Mouse (Mus musculus): ENCODE measurements around the gene Pdxk.
"Not testable (repeated sequence)": the region's sequence is repeated elsewhere in the genome, so short reads cannot be mapped to it uniquely, and the experiment has no call there.

Gene Pdxk

GRCm38 (mm10) chr10:78417888-78418287 lies 46.9 kb downstream of the Pdxk start:
- no peak for DNase-seq (ENCODE audit: low spot score)

- not testable (repeated sequence) for DNase-seq (ENCODE audit: low spot score)
Observed at GRCm38 (mm10) chr10:78414936-78415335, 49.8 kb downstream of the Pdxk start.

GRCm38 (mm10) chr10:78413152-78413520 lies 51.6 kb downstream of the Pdxk start:
- DNase-seq (ENCODE audit: low spot score) = no peak

- peak; percentile 94 for DNase-seq (ENCODE audit: low spot score)
Observed at GRCm38 (mm10) chr10:78412319-78413151, 52.2 kb downstream of the Pdxk start, which contains the start of gene Rrp1. Rrp1 (minus strand) TSS chr10:78413043.

- no peak for DNase-seq (ENCODE audit: low spot score)
Observed at GRCm38 (mm10) chr10:78411851-78412250, 52.9 kb downstream of the Pdxk start.

GRCm38 (mm10) chr10:78409035-78409788 lies 55.6 kb downstream of the Pdxk start:
- DNase-seq (ENCODE audit: low spot score) = no peak

GRCm38 (mm10) chr10:78407132-78407531 lies 57.6 kb downstream of the Pdxk start:
- DNase-seq (ENCODE audit: low spot score) = no peak

GRCm38 (mm10) chr10:78406152-78406551 lies 58.6 kb downstream of the Pdxk start:
- no peak for DNase-seq (ENCODE audit: low spot score)

- DNase-seq (ENCODE audit: low spot score) = no peak
Observed at GRCm38 (mm10) chr10:78402301-78402922, 62.4 kb downstream of the Pdxk start.

GRCm38 (mm10) chr10:78401127-78401526 lies 63.6 kb downstream of the Pdxk start:
- no peak for DNase-seq (ENCODE audit: low spot score)

- no peak for DNase-seq (ENCODE audit: low spot score)
Observed at GRCm38 (mm10) chr10:78399090-78399657, 65.6 kb downstream of the Pdxk start.

GRCm38 (mm10) chr10:78396625-78396885 lies 68.2 kb downstream of the Pdxk start:
- DNase-seq (ENCODE audit: low spot score) = no peak

- DNase-seq (ENCODE audit: low spot score) = peak; percentile 94
Observed at GRCm38 (mm10) chr10:78395819-78396624, 68.8 kb downstream of the Pdxk start.

GRCm38 (mm10) chr10:78395377-78395776 lies 69.4 kb downstream of the Pdxk start:
- DNase-seq (ENCODE audit: low spot score) = no peak

GRCm38 (mm10) chr10:78392072-78392471 lies 72.7 kb downstream of the Pdxk start:
- peak; percentile 68 for DNase-seq (ENCODE audit: low spot score)

GRCm38 (mm10) chr10:78390982-78391470 lies 73.7 kb downstream of the Pdxk start:
- no peak for DNase-seq (ENCODE audit: low spot score)

- peak; percentile 58 for DNase-seq (ENCODE audit: low spot score)
Observed at GRCm38 (mm10) chr10:78388216-78388980, 76.4 kb downstream of the Pdxk start.
